Mouse (Mus musculus) testis, adult 2 months (tissue): ENCODE measurements around the gene Rps26. TPM values are rescaled to one million over a fixed set of nuclear protein-coding genes. Genes with fewer than 3 reads are reported as not detected.
A peak's percentile ranks its signal among the peaks of the same experiment; 100 is the strongest.

ENCODE experiments used
- H3K27ac ChIP-seq: fragments of 200-500 bp; 2 replicates; pipeline ENCODE4 v1.5.1; 2012; ENCODE audit warnings: low read depth, low read length; ENCODE audit not compliant: control insufficient read depth, insufficient read depth
- H3K27me3 ChIP-seq: fragments of 200-500 bp; 2 replicates; pipeline ENCODE4 v1.6.1; 2012; ENCODE audit warnings: mild to moderate bottlenecking, low read length, moderate library complexity; ENCODE audit not compliant: control insufficient read depth, insufficient read depth
- H3K36me3 ChIP-seq: fragments of 200-500 bp; 2 replicates; pipeline ENCODE4 v1.6.1; 2012; ENCODE audit warnings: mild to moderate bottlenecking, low read length; ENCODE audit not compliant: control insufficient read depth, insufficient read depth
- H3K4me1 ChIP-seq: fragments of 200-500 bp; 2 replicates; pipeline ENCODE4 v1.6.1; 2012; ENCODE audit warnings: low read length; ENCODE audit not compliant: control insufficient read depth, insufficient read depth
- H3K4me3 ChIP-seq: fragments of 200-500 bp; 2 replicates; pipeline ENCODE4 v1.5.1; 2012; ENCODE audit warnings: low read depth, mild to moderate bottlenecking, low read length, moderate library complexity, mixed read lengths; ENCODE audit not compliant: control insufficient read depth
- CTCF ChIP-seq: fragments of 200-500 bp; IDR thresholded peaks from 2 replicates; pipeline ENCODE4 v1.5.1; 2012; ENCODE audit warnings: low read depth, mild to moderate bottlenecking, inconsistent platforms, low read length, moderate library complexity; ENCODE audit not compliant: control insufficient read depth, insufficient read depth, insufficient replicate concordance
- POLR2A ChIP-seq: fragments of 200-500 bp; IDR thresholded peaks from 2 replicates; pipeline ENCODE4 v1.6.1; 2012; ENCODE audit warnings: low read depth, mild to moderate bottlenecking, inconsistent platforms, low read length, moderate library complexity; ENCODE audit not compliant: control insufficient read depth
- polyA plus RNA-seq: library from polyadenylated mRNA; depleted of rRNA; stranded (reverse); fragments of >200 nt; gene quantifications from 2 replicates; pipeline ENCODE4 v1.2.3, GENCODE M21; 2012

Gene Rps26
- polyA plus RNA-seq, 1 experiment, result 296 TPM

- Histone ChIP-seq H3K4me3 (no peak overlapping the region), H3K27ac (no peak overlapping the region), H3K27me3 (no peaks in the 10 kb centered on the region; the same call in 1 of the 2 replicates), H3K36me3 (no peaks in the 10 kb centered on the region), H3K4me1 (peaks cover 12% of the 10 kb centered on the region)
- TF ChIP-seq CTCF, result no peak
- no peak for TF ChIP-seq POLR2A
Observed at GRCm38 (mm10) chr10:128592797-128593196, 33.8 kb downstream of the Rps26 start.

- no peaks in the 10 kb centered on the region for H3K36me3 ChIP-seq
- H3K27ac ChIP-seq, result no peak overlapping the region
- no peaks in the 10 kb centered on the region; the same call in 1 of the 2 replicates for H3K27me3 ChIP-seq
- TF ChIP-seq POLR2A, result no peak
- no peak for TF ChIP-seq CTCF
- H3K4me1 ChIP-seq, result peaks cover 12% of the 10 kb centered on the region
- H3K4me3 ChIP-seq, result no peak overlapping the region
Observed at GRCm38 (mm10) chr10:128591436-128591835, 35.1 kb downstream of the Rps26 start.

- Histone ChIP-seq H3K36me3 (no peaks in the 10 kb centered on the region), H3K27ac (no peak overlapping the region), H3K4me3 (peak overlapping the region; percentile 87), H3K27me3 (no peaks in the 10 kb centered on the region; the same call in 1 of the 2 replicates), H3K4me1 (peaks cover 12% of the 10 kb centered on the region)
- TF ChIP-seq CTCF (peak; percentile 58; the same call in 1 of the 2 replicates), POLR2A (no peak)
Observed at GRCm38 (mm10) chr10:128590193-128590690, 36.3 kb downstream of the Rps26 start.

- peaks cover 12% of the 10 kb centered on the region for H3K4me1 ChIP-seq
- peak within 1 kb of the TSS; percentile 87 for H3K4me3 ChIP-seq
- no peaks in the 10 kb centered on the region for H3K36me3 ChIP-seq
- TF ChIP-seq CTCF (no peak), POLR2A (no peak)
- no peaks in the 10 kb centered on the region; the same call in 1 of the 2 replicates for H3K27me3 ChIP-seq
- H3K27ac ChIP-seq, result no peak within 1 kb of the TSS
Observed at GRCm38 (mm10) chr10:128589464-128590192, 36.9 kb downstream of the Rps26 start, which contains the start of gene Erbb3. Gene Erbb3, minus strand, starts transcription at chr10:128589652.

- no peaks in the 10 kb centered on the region for H3K36me3 ChIP-seq
- peaks cover 18% of the 10 kb centered on the region for H3K4me1 ChIP-seq
- no peak overlapping the region; the same call in 1 of the 2 replicates for H3K4me3 ChIP-seq
- no peak overlapping the region for H3K27ac ChIP-seq
- TF ChIP-seq POLR2A (no peak), CTCF (no peak)
- no peaks in the 10 kb centered on the region; the same call in 1 of the 2 replicates for H3K27me3 ChIP-seq
Observed at GRCm38 (mm10) chr10:128588775-128589463, 37.6 kb downstream of the Rps26 start.

GRCm38 (mm10) chr10:128588136-128588535, 38.4 kb downstream of the Rps26 start:
- H3K4me3 ChIP-seq, result no peak overlapping the region
- H3K27me3 ChIP-seq, result no peaks in the 10 kb centered on the region; the same call in 1 of the 2 replicates
- H3K4me1 ChIP-seq, result peaks cover 24% of the 10 kb centered on the region
- no peak overlapping the region for H3K27ac ChIP-seq
- no peaks in the 10 kb centered on the region for H3K36me3 ChIP-seq
- TF ChIP-seq CTCF (no peak), POLR2A (no peak)

- Histone ChIP-seq H3K27ac (no peak overlapping the region), H3K4me1 (peaks cover 26% of the 10 kb centered on the region), H3K36me3 (no peaks in the 10 kb centered on the region), H3K4me3 (no peak overlapping the region), H3K27me3 (no peaks in the 10 kb centered on the region; the same call in 1 of the 2 replicates)
- TF ChIP-seq CTCF (no peak), POLR2A (no peak)
Observed at GRCm38 (mm10) chr10:128587697-128588096, 38.9 kb downstream of the Rps26 start.
